Mouse (Mus musculus) left cerebral cortex, postnatal 10 days (tissue): Measurements from ENCODE around the gene Casz1. TPM values are rescaled to one million over a fixed set of nuclear protein-coding genes. Genes with fewer than 3 reads are reported as not detected.
A peak's percentile ranks its signal among the peaks of the same experiment; 100 is the strongest.

Experiments used
- DNase-seq, 2 experiments: peaks; one replicate each; pipeline ENCODE4 v3.0.0; 2021 to 2022; ENCODE audit warnings: low spot score in 2 of 2, mixed read lengths in 1 of 2; ENCODE audit errors: extremely low spot score in 1 of 2
- intact Hi-C: fragments of 180-260 bp; cut with DNase I; formaldehyde crosslinking; loops from one replicate; pipeline ENCODE4 v1.15.1; 2025
- total RNA-seq, 2 experiments: library from RNA; stranded (reverse); gene quantifications; 2 replicates each; pipeline ENCODE4 v1.2.3; 2021

The Casz1 gene
- total RNA-seq, 2 experiments from 2014 or later, result 1.1 to 1.6 TPM

GRCm38 (mm10) chr4:148946071-148946470, 141.8 kb downstream of the Casz1 start:
- DNase-seq, result no peak
- intact Hi-C loops, result no loop called here

GRCm38 (mm10) chr4:148947833-148948388, 143.7 kb downstream of the Casz1 start:
- intact Hi-C loops, result no loop called here
- DNase-seq, result no peak

DNA sequence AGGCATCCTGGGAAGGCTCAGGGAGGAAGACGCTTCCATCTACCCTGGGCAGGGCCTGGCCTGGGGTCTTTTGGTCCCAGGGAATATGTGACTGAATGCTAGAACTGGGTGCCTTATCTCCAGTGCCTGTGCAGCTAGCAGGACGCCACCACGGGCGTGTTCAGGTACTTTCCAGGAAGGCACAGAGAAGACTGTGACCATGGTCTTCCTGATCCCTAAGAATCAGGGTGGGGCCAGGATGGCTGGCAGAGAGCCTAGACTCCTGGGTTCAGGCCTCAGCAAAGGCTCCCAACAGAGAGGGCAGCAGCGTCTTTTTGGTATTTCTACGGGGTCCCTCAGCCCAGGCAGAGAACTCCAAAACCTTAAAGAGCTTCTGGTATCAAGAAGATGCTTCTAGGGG, 146.3 kb downstream of the Casz1 start:
- intact Hi-C loops, result no loop called here
- no peak for DNase-seq

DNA sequence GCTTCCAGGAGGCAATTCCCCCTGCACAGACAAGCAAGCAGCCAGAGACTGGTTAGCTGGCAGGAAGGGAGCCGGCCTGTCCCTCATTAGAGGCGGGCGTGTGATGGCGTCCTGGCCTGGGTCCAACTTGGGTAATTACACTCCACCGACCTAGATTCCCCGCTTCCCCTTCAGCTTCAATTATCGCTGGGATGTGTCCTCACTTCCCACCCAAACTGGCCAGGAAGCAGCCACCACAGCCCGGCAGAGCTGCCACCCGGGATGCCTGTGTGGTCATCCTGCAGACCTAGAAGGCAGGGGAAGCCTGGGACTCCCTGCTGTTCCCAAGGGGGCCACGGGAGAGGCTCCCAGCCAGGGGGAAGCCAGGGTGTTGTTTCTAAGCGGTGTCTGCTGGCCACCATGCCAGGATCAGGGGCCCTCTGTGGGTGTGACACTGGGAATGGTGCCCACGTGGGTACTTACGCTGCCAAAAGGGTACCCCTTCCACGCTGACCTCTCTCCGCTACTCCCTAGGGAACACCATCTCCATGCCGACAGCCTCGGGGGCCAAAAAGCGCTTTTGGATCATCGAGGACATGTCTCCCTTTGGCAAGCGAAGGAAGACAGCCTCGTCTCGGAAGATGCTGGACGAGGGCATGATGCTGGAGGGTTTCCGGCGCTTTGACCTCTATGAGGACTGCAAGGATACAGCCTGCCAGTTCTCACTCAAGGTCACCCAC, 146.9 kb downstream of the Casz1 start:
- intact Hi-C loops, result no loop called here
- DNase-seq, result peak; percentile 63 to 81

DNA sequence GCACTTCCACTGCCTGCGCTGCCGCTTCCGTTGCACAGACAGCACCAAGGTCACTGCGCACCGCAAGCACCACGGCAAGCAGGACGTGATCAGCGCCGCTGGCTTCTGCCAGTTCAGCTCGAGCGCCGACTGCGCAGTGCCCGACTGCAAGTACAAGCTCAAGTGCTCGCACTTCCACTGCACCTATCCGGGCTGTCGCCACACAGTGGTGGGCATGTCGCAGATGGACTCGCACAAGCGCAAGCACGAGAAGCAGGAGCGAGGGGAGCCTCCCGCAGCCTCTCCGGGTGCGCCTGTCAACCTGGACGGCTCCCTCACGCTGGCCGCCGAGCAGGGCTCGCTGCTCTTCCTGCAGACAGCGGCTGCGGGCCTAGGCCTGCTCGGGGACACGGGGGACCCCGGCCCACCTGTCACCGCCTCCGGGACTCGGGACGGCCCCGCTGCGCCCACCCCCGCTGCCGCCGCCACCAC, 147.6 kb downstream of the Casz1 start:
- intact Hi-C loops, result no loop called here
- DNase-seq, result peak in 1 of 2 experiments; percentile 58

GRCm38 (mm10) chr4:148952328-148953222, 148.3 kb downstream of the Casz1 start:
- no peak for DNase-seq
- intact Hi-C loops, result no loop called here

GRCm38 (mm10) chr4:148955131-148955813, 151.0 kb downstream of the Casz1 start:
- DNase-seq, result no peak
- intact Hi-C loops, result no loop called here

GRCm38 (mm10) chr4:148960011-148960410, 155.8 kb downstream of the Casz1 start:
- DNase-seq, result no peak
- intact Hi-C loops, result no loop called here

- no peak for DNase-seq
- intact Hi-C loops, result no loop called here
Measured at GRCm38 (mm10) chr4:148961081-148961480, 156.9 kb downstream of the Casz1 start.

- DNase-seq, result no peak
- intact Hi-C loops, result no loop called here
Measured at GRCm38 (mm10) chr4:148962096-148962495, 157.9 kb downstream of the Casz1 start.

GRCm38 (mm10) chr4:148964541-148965310, 160.5 kb downstream of the Casz1 start:
- DNase-seq, result no peak
- intact Hi-C loops, result no loop called here

DNA sequence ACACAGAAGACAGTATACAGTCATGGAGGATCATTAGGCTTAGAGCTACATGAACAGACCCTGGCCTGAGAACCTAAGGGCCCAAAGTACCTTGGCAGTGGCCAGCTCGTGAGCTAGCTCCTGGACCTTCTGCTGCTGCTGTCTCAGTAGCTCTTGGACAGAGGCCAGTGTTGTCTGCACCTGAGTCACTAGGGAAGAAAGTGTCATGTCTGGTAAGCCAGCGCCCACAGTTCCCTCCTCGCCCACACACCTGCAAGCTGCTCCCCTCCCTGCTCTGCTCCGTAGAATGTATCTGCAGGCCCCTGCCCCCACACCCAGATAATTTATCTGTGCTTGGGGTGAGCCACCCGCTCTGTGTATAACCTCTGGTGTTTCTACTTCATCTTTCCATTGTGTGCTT, 161.9 kb downstream of the Casz1 start:
- intact Hi-C loops, result no loop called here
- DNase-seq, result no peak

DNA sequence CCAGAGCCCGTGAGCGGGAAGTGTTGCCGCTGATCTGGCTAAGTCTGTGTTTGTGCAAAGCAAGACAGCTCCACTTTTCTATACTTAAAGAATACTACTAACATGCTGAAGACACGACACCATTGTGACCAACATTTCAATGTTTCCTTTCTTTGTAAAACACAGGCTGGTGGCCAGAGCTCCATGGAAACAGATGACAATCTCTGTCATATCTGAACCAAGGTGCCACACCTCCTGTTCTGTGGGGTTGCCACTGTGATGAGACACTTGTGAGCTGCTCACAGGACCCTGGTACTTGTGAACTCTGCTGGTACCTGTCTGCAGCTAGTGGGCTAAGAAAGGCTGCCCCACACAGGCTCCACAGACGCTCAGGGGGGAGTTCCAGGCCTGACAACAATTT, 164.6 kb downstream of the Casz1 start:
- intact Hi-C loops, result no loop called here
- no peak for DNase-seq

- DNase-seq, result peak in 1 of 2 experiments; percentile 36
- intact Hi-C loops, result no loop called here
Measured at GRCm38 (mm10) chr4:148969610-148970009, 165.4 kb downstream of the Casz1 start.

GRCm38 (mm10) chr4:148970742-148971141, 166.5 kb downstream of the Casz1 start:
- intact Hi-C loops, result no loop called here
- DNase-seq, result no peak

GRCm38 (mm10) chr4:148971613-148972242, 167.5 kb downstream of the Casz1 start:
- no peak for DNase-seq
- intact Hi-C loops, result no loop called here

- intact Hi-C loops, result no loop called here
- no peak for DNase-seq
Measured at GRCm38 (mm10) chr4:148972707-148973106, 168.5 kb downstream of the Casz1 start.

- no peak for DNase-seq
- intact Hi-C loops, result no loop called here
Measured at GRCm38 (mm10) chr4:148973387-148973786, 169.2 kb downstream of the Casz1 start.
